Mouse (Mus musculus): Measurements from ENCODE around the gene Dleu7. TPM values are rescaled to one million over a fixed set of nuclear protein-coding genes. Genes with fewer than 3 reads are reported as not detected.

Gene Dleu7
- 5.4 and 5.8 TPM in 2 replicates for polyA plus RNA-seq (2015; fragmentation: Nextera tagmentation; extraction: Ambion mirVana)

DNA sequence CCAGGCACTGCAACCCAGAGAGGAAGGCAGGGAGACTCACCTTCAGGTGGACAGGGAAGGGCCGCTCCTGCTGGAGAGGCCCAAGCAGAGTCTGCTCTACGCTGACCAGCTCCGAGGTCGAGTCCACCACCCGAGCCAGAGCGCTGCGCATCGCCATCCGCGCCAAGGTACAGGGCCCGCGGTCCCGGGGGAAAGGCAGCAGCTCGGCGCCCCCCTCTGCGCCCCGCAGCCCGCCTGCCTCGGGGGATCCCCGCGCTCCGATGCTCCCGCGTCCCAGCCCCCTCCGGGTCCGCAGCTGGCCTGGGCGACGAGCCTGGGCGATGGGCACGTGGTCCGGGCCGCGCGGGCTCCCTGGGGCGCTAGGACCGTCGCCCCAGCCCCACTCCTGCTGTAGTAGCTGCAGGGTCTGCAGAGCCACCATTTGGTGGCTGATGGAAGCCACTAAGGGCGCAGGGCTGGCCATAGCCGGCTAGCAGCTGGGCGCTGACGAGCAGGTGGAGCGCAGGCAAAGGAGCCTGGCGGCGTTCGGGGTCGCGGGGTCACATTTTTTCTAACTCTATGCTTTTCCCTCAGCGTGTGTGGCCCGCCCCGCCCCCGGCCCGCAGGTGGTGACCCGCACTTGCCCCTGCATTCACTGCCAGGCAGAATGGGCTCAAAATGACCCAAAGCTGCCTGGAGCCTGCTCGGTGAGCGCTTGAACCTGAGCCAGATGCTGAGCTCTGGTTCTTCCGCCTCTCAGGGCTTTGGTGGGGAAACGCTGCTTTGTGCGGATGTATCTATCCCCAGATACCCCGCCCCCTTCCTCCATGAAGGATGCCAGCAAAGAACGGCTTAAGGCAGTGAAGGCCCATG lies at the start of gene Dleu7, which contains the start of gene Rnaseh2b:
TSS of gene Dleu7 (minus strand) at position 560 of the 852 bp plus-strand sequence.
TSS of gene Rnaseh2b (plus strand) at position 102 of the 852 bp plus-strand sequence.
- H3K4me1 ChIP-seq (replicated peaks) = peaks cover 14% of the 10 kb centered on the region

DNA sequence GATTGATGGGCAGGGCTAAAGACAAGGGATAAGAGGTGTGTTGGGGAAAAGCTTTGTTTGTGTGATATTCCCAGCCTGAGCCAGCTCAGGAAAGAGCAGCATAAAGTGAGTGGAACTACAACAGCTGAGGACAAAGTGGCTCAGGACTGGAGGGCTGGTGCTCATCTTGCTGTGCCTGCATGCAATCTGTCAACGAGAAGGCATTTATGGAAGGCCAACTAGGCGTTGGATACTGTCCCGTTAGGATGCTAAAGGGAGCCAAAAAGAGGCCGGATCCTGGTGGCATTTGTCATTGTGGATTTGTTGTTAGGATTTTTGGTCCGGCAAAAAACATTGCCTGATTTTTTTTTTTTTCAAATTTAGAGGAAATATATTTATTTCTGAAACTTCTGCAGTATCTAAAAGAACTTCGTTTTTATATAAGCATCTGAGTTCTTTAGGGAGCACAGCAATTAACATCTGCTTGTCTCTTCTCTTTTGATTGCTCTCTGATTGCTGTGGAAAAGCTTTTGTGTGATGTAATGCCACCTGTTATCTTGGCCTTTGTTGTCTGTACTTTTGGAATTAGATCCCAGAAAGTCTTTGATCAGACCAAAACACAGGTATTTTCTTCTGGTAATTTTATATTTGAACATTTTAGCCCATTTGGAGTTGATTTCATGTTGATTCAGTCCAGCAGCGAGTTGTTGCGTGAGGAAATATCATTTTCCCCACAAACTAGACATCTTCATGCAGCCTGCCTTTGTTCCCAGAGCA lies 49.2 kb upstream of the Dleu7 start:
- H3K27ac ChIP-seq = no peak overlapping the region
- H3K36me3 ChIP-seq = no peaks in the 10 kb centered on the region
- H3K9ac ChIP-seq (replicated peaks) = no peak overlapping the region
- WGBS = 74% methylated on average over 8 of the region's 8 CpGs
- no peaks in the 10 kb centered on the region for H3K27me3 ChIP-seq
- no peak overlapping the region for H3K4me2 ChIP-seq (replicated peaks)
- H3K4me1 ChIP-seq (replicated peaks) = peaks cover 20% of the 10 kb centered on the region
- H3K4me3 ChIP-seq (replicated peaks) = no peak overlapping the region
- no peak for ATAC-seq
- no peaks in the 10 kb centered on the region for H3K9me3 ChIP-seq

More for the DNA sequence above, at the start of gene Dleu7, which contains the start of gene Rnaseh2b:
- Histone ChIP-seq H3K9ac (replicated peaks) (peak within 1 kb of the TSS; percentile 78), H3K9me3 (no peaks in the 10 kb centered on the region), H3K4me2 (replicated peaks) (peak within 1 kb of the TSS; percentile 99), H3K27me3 (no peaks in the 10 kb centered on the region; the same call in 1 of the 2 replicates), H3K36me3 (no peaks in the 10 kb centered on the region), H3K27ac (peak within 1 kb of the TSS; percentile 17; the same call in 1 of the 2 replicates), H3K4me3 (replicated peaks) (peak within 1 kb of the TSS; percentile 59)
- WGBS = under 1% methylated on average over 58 of the region's 60 CpGs
- ATAC-seq = peak; percentile 93

DNA sequence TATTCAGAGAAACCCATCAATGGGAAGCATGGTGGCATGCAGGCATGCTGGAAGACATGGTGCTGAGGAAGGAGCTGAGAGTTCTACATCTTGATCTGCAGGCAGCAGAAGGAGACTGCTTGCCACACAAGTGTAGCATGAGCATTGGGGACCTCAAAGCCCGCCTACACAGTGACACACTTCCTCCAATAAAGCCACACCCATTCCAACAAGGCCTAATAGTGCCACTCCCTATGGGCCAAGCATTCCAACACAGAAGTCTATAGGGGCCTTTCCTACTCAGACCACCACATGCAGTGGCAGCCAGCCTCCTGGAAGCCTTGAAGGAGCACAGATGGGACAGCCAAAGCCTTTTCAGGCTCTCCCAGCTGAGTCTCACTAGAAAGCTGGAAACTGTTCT lies 46.3 kb upstream of the Dleu7 start:
- WGBS = 85% methylated on average over 1 of the region's 1 CpGs
- no peak overlapping the region for H3K9ac ChIP-seq (replicated peaks)
- ATAC-seq = no peak
- H3K9me3 ChIP-seq = no peaks in the 10 kb centered on the region
- H3K36me3 ChIP-seq = no peaks in the 10 kb centered on the region
- H3K4me3 ChIP-seq (replicated peaks) = no peak overlapping the region
- H3K27me3 ChIP-seq = no peaks in the 10 kb centered on the region
- H3K4me2 ChIP-seq (replicated peaks) = no peak overlapping the region
- H3K27ac ChIP-seq = no peak overlapping the region
- peaks cover 12% of the 10 kb centered on the region for H3K4me1 ChIP-seq (replicated peaks)

DNA sequence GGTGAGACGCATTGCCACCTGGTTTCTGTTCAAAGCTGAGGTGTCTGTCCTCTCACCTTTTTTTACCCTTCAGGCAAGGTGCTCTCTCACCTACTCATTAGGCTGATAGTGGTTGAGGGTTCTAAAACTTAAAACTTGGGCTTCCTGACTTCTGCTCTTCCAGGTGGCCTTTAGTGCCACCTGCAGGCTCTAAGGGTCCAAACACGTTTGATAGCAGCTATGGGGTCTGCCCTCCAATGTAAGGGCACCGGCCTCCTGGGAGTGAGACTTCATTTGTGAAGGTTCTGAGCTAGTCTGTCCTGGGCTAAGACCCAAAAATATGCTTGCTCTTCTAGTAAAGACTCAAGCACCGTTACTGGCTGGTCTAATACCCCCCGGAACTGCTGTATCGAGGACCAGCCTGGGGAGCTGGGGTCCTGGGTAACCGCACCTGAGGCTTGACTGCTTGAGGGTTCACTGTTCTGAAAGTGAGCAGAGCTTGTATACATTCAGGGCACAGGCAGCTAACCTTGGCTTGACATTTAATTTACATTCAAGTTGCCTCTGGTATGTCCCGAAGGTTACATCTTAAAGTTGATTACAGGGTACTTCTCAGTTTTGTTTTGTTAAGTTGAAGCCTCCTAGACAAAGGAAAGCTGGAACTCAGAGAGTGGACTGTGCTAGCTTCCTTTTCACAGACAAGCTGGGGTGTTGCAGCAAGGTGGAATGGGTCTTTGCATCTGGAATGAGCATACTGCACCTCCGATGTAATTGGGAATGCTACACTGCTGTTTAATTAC lies 41.3 kb upstream of the Dleu7 start:
- no peaks in the 10 kb centered on the region for H3K9me3 ChIP-seq
- no peak for ATAC-seq

DNA sequence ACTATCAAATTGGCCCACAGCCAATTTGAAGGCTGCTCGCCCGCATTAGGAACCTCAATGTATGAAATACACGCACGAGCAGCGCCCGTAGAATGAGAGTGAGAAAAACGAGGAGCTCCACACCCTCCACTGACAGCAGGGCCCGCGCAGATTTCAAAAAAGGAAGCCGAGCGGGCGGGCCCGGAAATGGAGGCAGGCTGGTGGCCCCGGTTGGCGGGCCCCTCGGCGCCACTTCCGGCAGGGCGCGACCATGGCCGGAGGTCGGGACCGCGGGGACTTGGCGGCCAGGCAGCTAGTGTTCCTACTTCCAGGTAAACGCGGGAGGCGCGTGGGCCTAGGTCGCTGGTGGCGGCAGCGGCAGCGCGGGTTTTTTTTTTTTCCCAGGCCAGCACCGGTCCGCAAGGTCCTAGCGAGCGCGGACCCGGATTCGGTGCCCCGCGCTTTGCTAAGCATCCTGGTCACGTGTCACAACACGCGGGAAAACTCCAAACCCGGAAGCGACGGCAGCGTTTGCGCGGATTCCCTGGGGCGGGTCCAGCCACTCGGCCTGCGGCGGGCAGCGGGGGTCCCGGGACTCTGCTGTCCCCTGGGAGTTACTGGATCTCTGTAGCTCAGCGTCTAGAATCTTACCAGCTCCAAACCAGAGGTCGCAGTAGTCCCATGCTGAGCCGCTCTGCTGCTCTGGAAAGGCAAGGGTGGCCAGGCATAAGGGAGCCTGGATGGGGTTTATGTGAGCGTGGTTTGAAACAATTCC lies 39.2 kb upstream of the Dleu7 start:
- Histone ChIP-seq H3K4me1 (replicated peaks) (peaks cover 30% of the 10 kb centered on the region), H3K27ac (peak overlapping the region; percentile 71), H3K9me3 (no peaks in the 10 kb centered on the region), H3K9ac (replicated peaks) (peak overlapping the region; percentile 82), H3K4me2 (replicated peaks) (peak overlapping the region; percentile 79), H3K4me3 (replicated peaks) (peak overlapping the region; percentile 75), H3K27me3 (no peaks in the 10 kb centered on the region), H3K36me3 (no peaks in the 10 kb centered on the region)
- under 1% methylated on average over 62 of the region's 62 CpGs for WGBS
- peak; percentile 92 for ATAC-seq

More for the DNA sequence above, 41.3 kb upstream of the Dleu7 start:
- Histone ChIP-seq H3K4me1 (replicated peaks) (peaks cover 24% of the 10 kb centered on the region), H3K4me3 (replicated peaks) (no peak overlapping the region), H3K36me3 (no peaks in the 10 kb centered on the region), H3K27ac (no peak overlapping the region), H3K27me3 (no peaks in the 10 kb centered on the region), H3K9ac (replicated peaks) (no peak overlapping the region), H3K4me2 (replicated peaks) (no peak overlapping the region)
- WGBS = 81% methylated on average over 9 of the region's 9 CpGs

DNA sequence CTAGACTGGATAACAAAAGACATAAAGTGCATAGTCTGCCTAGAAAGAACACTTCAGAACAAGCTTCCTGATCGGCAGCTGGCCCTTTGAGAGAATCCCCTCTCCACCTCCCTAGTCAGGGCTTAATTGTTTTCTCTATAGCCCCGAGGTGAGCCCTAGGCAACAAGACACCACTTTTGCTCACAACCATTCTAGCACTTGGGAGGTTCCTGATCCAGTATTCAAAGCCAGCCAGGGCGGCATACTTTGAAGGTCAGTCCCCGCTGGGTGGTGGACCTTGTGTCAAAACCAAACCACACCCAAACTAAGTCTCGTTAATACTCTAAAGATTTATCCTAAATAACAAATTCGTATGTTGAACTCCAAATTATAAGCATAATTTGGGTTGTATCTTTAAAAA lies 38.6 kb upstream of the Dleu7 start:
- Histone ChIP-seq H3K9ac (replicated peaks) (peak overlapping the region; percentile 82; the same call in 1 of the 2 replicates), H3K4me2 (replicated peaks) (peak overlapping the region; percentile 79), H3K9me3 (no peaks in the 10 kb centered on the region), H3K27me3 (no peaks in the 10 kb centered on the region), H3K27ac (no peak overlapping the region), H3K4me3 (replicated peaks) (peak overlapping the region; percentile 75), H3K36me3 (no peaks in the 10 kb centered on the region), H3K4me1 (replicated peaks) (peaks cover 35% of the 10 kb centered on the region)
- no peak for ATAC-seq
- WGBS = 16% methylated on average over 6 of the region's 6 CpGs

DNA sequence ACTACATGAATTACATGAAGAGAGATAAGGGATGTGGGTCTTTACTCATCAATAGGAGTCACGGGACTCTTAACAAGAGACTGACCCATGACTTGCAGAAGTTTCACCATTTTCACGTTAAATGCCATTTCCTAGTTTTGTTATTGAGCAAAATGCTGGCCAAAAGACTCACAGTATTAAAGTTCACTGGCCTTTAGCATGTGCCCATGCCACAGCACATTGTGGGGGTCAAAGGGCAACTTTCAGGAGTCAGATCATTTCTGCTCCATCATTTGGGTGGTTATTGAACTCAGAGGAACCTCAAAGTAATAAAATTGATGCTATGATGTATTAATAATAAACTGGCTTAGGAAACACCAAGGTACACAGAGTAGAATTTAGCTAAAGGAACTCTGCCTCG lies 36.8 kb upstream of the Dleu7 start:
- Histone ChIP-seq H3K4me1 (replicated peaks) (peaks cover 38% of the 10 kb centered on the region), H3K9ac (replicated peaks) (no peak overlapping the region), H3K4me2 (replicated peaks) (no peak overlapping the region), H3K4me3 (replicated peaks) (no peak overlapping the region), H3K27me3 (no peaks in the 10 kb centered on the region), H3K36me3 (no peaks in the 10 kb centered on the region), H3K9me3 (no peaks in the 10 kb centered on the region), H3K27ac (no peak overlapping the region)
- no peak for ATAC-seq
- 91% methylated on average over 3 of the region's 3 CpGs for WGBS

DNA sequence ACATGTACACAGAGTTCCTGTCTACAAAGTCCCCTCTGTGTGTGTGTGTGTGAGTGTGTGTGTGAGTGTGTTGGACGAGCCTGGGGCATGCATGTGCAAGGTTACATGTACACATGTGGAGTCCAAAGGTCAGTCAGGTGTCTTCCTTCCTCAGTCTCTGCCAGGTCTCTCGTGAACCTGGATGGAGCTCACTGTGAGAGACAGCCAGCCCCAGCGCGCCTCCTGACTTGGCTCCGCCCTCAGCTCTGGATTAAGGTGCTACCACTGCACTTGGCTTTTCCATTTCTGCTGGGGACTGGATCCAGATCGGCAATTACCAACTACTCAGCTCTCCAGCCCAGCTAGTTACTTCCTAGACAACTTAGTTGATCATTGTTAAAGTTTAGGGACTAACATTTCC lies 35.8 kb upstream of the Dleu7 start:
- H3K27ac ChIP-seq = no peak overlapping the region
- no peak overlapping the region for H3K9ac ChIP-seq (replicated peaks)
- H3K36me3 ChIP-seq = no peaks in the 10 kb centered on the region
- 56% methylated on average over 6 of the region's 6 CpGs for WGBS
- H3K9me3 ChIP-seq = no peaks in the 10 kb centered on the region
- no peaks in the 10 kb centered on the region for H3K27me3 ChIP-seq
- peaks cover 33% of the 10 kb centered on the region for H3K4me1 ChIP-seq (replicated peaks)
- H3K4me2 ChIP-seq (replicated peaks) = no peak overlapping the region
- ATAC-seq = no peak
- no peak overlapping the region for H3K4me3 ChIP-seq (replicated peaks)

DNA sequence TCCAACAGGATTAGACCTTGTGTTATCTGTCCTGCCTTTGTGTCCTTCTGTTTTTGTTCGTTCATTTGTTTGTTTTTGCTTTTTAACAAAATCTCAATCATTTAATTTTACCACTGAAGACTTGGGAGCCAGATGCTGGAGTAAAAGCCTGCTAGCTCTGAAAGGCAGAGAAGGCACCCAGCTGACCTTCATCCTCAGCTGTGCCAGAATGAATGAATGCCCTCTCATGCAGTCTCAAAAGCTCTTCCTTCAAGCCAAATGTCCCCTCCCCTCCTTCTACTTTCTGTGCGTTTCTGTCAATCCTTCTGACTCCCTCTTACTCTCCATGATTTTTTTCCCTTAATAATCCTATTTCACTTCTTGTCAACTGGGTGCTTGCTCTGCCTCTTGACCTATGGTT lies 34.3 kb upstream of the Dleu7 start:
- peaks cover 21% of the 10 kb centered on the region for H3K4me1 ChIP-seq (replicated peaks)
- H3K27me3 ChIP-seq = no peaks in the 10 kb centered on the region
- ATAC-seq = no peak
- H3K27ac ChIP-seq = no peak overlapping the region
- 0 out of 2 replicates have a peak overlapping the region, but pooled peaks have one; percentile 19 for H3K9ac ChIP-seq (replicated peaks)
- no peaks in the 10 kb centered on the region for H3K36me3 ChIP-seq
- no peak overlapping the region for H3K4me2 ChIP-seq (replicated peaks)
- no peaks in the 10 kb centered on the region for H3K9me3 ChIP-seq
- WGBS = 6% methylated on average over 2 of the region's 2 CpGs
- no peak overlapping the region for H3K4me3 ChIP-seq (replicated peaks)

DNA sequence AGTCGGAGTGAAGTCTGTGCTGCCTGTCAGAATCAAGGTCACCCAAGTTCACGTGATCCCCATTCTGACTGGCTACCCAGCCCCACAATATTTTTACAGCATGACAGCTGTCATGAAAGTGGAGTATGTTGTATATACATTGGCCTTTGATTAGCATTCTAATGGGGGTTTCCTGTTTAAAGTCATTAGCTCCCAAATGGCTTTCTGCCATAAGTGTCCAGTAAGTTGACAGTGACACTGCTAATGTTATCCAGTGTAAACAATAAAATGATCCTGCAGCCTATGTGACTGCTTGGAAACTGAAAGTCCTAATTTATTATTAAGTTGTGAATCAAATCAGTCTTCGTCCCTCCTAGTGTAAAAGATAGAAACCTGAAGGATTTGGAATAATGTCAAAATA lies 33.2 kb upstream of the Dleu7 start:
- Histone ChIP-seq H3K36me3 (no peaks in the 10 kb centered on the region), H3K4me3 (replicated peaks) (no peak overlapping the region), H3K9me3 (no peaks in the 10 kb centered on the region), H3K4me1 (replicated peaks) (peaks cover 14% of the 10 kb centered on the region), H3K4me2 (replicated peaks) (no peak overlapping the region), H3K27ac (no peak overlapping the region), H3K9ac (replicated peaks) (no peak overlapping the region), H3K27me3 (no peaks in the 10 kb centered on the region)
- 90% methylated on average over 3 of the region's 3 CpGs for WGBS
- no peak for ATAC-seq

DNA sequence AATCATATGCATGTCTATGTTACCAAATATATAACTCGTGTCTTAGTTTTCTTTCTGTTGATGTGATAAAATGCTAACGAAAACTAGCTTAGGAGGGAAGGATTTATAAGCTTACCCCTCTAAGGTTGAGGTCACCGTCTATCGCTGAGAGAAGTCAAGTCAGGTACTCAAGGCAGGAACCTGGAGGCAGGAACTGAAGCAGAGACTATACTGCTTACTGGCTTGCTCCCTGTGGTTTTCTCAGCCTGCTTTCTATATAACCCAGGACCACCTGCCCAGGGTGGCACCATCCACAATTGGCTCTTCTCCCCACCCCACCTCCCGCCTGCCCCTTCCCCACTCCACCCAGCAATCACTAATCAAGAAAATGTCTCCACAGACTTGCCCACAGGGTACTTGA lies 32.1 kb upstream of the Dleu7 start:
- Histone ChIP-seq H3K9ac (replicated peaks) (no peak overlapping the region), H3K27me3 (no peaks in the 10 kb centered on the region), H3K27ac (no peak overlapping the region), H3K9me3 (no peaks in the 10 kb centered on the region), H3K4me3 (replicated peaks) (no peak overlapping the region), H3K36me3 (no peaks in the 10 kb centered on the region), H3K4me1 (replicated peaks) (peaks cover 14% of the 10 kb centered on the region), H3K4me2 (replicated peaks) (no peak overlapping the region)
- WGBS = 89% methylated on average over 5 of the region's 5 CpGs
- ATAC-seq = no peak

Measured in midbrain, embryonic 13.5 days (tissue).